Mouse (Mus musculus): ENCODE results near the gene Sema7a. TPM values are rescaled to one million over a fixed set of nuclear protein-coding genes. Genes with fewer than 3 reads are reported as not detected.

The Sema7a gene
- polyA plus RNA-seq, 1 experiment from 2014 or later, result 0.27 TPM

DNA sequence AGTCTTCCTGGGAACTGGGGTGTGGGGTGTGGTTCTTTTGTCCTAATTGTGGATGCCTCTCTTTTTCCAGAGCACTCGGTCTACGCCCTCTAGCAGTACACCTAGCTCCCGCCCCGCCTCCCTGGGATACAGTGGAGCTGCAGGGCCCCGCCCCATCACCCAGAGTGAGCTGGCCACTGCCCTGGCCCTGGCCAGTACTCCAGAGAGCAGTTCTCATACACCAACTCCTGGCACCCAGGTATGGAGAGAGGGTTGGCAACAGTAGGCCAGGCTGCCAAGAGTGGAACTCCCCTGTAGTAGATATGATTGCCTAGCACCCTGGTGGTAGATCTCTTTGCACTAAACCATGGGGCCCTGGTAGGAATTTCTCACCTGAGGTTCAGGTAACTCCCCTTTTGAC lies 17.5 kb upstream of the Sema7a start:
- H3K9me3 ChIP-seq (replicated peaks), result no peaks in the 10 kb centered on the region
- no peaks in the 10 kb centered on the region for H3K27me3 ChIP-seq (ENCODE audit: low read depth, poor library complexity, severe bottlenecking)
- no peak overlapping the region for H3K27ac ChIP-seq (replicated peaks)
- no peaks in the 10 kb centered on the region for H3K4me1 ChIP-seq
- WGBS, result 87% methylated on average over 5 of the region's 5 CpGs
- peaks cover 88% of the 10 kb centered on the region for H3K36me3 ChIP-seq
- H3K4me3 ChIP-seq, result no peak overlapping the region
- DNase-seq (ENCODE audit: low spot score), result no peak

DNA sequence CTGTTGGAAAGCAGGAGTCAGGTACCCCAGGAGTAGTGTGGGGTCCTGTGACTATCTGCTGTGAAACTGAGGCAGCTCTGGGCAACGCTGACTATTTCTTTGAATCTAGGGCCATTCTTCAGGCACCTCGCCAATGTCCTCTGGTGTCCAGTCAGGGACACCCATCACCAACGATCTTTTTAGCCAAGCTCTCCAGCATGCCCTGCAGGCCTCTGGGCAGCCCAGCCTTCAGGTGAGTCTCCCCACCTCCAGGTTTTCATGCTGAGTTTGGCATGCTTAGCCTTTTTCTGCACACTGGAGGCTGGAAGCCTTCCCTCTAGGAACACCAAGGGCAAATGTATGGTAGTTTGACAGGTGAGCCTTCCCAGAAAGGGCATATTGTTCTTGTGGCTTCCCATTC lies 16.9 kb upstream of the Sema7a start:
- Histone ChIP-seq H3K9me3 (replicated peaks) (no peaks in the 10 kb centered on the region), H3K4me3 (no peak overlapping the region), H3K27ac (replicated peaks) (no peak overlapping the region), H3K36me3 (peaks cover 92% of the 10 kb centered on the region), H3K4me1 (no peaks in the 10 kb centered on the region), H3K27me3 (ENCODE audit: low read depth, poor library complexity, severe bottlenecking) (no peaks in the 10 kb centered on the region)
- no peak for DNase-seq (ENCODE audit: low spot score)
- WGBS, result 92% methylated on average over 3 of the region's 3 CpGs

DNA sequence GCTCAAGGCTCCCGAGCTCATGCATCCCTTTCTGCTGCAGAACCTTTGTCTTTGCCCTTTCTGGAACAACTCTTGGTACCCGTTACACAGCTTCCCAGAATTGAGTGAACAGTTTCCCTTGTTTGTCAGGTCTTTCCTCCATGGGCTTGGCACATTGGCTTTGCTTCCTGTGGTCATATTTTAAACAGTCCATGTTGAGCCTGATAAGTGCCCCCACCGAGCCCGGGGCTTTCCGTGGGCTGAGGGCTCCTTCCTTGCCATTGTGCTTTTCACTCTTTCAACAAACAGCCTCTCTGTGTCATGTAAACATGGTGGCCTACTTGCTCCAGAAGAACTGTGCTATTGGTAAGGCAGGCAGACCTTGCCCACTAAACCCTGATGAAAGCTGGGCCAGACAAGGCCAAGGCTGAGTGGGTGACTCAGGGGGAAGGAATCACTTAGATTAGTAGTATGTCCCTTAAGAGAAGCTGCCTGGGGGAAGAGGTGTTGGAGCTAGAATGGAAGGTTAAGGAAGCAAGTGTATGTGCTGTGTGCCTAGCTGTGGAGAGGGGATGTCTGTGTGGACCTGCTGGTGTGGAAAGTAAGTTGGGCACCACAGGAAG lies 8.6 kb upstream of the Sema7a start:
- 85% methylated on average over 5 of the region's 5 CpGs for WGBS
- H3K36me3 ChIP-seq, result peaks cover 42% of the 10 kb centered on the region
- H3K9me3 ChIP-seq (replicated peaks), result no peaks in the 10 kb centered on the region
- no peaks in the 10 kb centered on the region for H3K4me1 ChIP-seq
- DNase-seq (ENCODE audit: low spot score), result no peak
- H3K27me3 ChIP-seq (ENCODE audit: low read depth, poor library complexity, severe bottlenecking), result no peaks in the 10 kb centered on the region
- no peak overlapping the region for H3K4me3 ChIP-seq
- no peak overlapping the region for H3K27ac ChIP-seq (replicated peaks)

DNA sequence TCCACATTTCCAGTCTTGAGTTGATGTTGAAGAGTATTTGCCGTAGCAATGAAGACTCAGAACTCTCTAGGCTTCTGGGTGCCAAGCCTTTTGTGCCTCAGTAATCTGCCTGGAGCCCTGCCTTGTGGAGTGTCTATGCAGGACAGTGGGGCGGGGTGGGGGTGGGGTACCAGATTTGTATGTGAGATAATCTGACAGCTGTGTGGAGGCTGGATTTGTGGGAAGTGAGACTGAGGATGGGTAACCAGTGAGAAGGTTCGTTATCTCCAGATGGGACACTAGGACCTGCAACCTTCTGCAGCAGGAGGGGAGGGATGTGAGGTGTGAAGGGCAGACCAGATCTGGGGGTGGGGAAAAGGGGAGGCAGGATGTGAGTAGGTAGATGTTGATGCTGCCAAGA lies 7.7 kb upstream of the Sema7a start:
- peaks cover 9% of the 10 kb centered on the region for H3K27me3 ChIP-seq (ENCODE audit: low read depth, poor library complexity, severe bottlenecking)
- no peaks in the 10 kb centered on the region for H3K4me1 ChIP-seq
- no peak overlapping the region for H3K27ac ChIP-seq (replicated peaks)
- H3K9me3 ChIP-seq (replicated peaks), result no peaks in the 10 kb centered on the region
- H3K4me3 ChIP-seq, result no peak overlapping the region
- 78% methylated on average over 3 of the region's 3 CpGs for WGBS
- H3K36me3 ChIP-seq, result peaks cover 34% of the 10 kb centered on the region
- DNase-seq (ENCODE audit: low spot score), result no peak

DNA sequence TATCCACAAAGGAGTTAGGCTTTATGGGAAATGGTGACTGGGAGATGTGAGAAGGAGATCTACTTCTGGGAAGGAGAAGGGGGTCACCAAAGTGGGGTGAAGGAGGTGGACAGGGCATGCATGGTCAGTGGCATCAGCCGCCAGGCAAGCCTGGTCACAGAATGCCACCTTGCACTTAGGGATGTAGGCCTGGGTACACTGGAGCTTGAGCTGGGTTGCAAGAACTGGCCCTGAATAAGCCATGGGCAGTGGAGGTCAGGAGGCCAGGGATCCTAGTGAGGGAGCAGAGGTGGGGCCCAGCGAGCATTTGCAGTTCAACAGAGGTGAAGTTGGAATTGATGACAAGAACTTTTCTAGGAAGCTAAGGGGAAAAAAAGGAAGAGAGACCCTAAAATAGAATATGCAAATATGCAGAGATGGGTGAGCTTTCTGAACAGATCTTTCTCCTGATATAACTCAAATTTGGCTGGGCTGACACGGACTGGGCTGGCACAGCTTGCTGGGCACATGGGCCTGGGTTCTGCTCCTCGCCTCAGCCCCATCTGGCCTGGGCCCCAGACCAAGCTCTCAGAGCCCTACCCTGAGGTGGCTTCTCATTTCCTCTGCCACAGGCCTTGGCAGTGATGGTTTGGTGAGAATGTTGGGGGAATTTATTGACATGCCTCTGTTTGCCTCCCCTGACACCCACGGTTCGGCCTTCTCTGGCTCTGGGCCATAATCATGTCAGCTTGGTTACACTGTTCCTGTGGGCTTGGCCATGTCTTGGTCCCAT lies 6.9 kb upstream of the Sema7a start:
- DNase-seq (ENCODE audit: low spot score), result no peak
- H3K4me1 ChIP-seq, result no peaks in the 10 kb centered on the region
- no peak overlapping the region for H3K4me3 ChIP-seq
- WGBS, result 92% methylated on average over 6 of the region's 6 CpGs
- no peak overlapping the region for H3K27ac ChIP-seq (replicated peaks)
- H3K9me3 ChIP-seq (replicated peaks), result no peaks in the 10 kb centered on the region
- peaks cover 16% of the 10 kb centered on the region for H3K27me3 ChIP-seq (ENCODE audit: low read depth, poor library complexity, severe bottlenecking)
- H3K36me3 ChIP-seq, result peaks cover 26% of the 10 kb centered on the region

DNA sequence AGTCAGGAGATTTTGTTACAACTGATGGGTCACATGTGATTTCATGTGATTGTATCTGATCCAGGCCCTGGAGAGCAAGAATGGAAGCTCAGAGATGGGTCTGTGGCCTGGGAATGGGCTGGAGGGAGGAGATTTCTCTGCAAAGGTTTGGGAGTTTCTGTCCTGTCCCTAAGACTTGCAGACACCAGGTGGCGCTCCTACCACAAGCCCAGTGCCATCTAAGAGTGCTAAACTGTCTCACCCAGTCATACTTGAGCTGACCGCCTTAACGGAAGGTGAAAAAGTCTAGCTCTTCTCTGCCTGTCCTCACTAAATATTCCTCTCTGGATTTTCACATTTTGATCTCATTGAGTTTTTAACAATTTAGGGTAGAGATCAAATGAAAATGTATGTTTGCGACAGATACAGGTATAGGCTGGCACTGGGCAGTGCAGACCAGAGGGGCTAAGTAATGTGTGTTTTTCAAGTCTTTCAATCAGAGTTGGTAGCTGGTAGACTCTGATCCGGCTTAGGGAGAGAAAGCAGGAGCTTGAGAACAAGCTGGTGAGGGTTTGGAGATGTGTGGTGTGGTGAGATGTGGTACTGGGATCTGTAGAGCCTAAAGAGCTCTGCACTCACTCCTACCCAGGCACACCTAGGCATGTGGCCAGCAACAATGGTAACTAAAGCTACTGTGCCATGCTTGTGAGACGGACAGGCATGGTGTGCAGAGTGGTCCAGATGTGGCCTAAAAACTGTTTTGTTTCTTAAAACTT lies 4.1 kb upstream of the Sema7a start:
- Histone ChIP-seq H3K36me3 (no peaks in the 10 kb centered on the region), H3K27me3 (ENCODE audit: low read depth, poor library complexity, severe bottlenecking) (peaks cover 45% of the 10 kb centered on the region), H3K9me3 (replicated peaks) (no peaks in the 10 kb centered on the region), H3K4me1 (peaks cover 20% of the 10 kb centered on the region), H3K4me3 (no peak overlapping the region), H3K27ac (replicated peaks) (no peak overlapping the region)
- peak; percentile 75 for DNase-seq (ENCODE audit: low spot score)
- 38% methylated on average over 6 of the region's 6 CpGs for WGBS

DNA sequence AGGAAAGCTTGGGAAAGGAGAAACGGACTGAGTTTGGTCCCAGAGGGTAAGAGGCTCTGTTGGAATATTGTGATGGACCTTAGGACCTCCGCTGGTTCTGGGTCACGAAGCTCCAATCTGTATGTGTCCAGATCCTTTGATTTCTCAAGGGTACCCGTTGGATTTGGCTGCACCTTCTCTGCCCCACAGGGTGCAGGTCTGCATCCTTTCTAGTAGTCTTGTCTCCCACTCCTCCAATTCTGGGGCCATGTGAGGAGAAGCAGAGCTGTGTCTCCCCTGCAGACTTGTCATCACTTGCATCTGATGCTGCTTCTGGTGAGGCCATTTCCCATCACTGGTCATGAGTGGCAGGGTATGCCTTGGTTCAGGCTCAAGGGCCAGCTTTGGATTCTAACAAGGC lies 2.7 kb upstream of the Sema7a start:
- Histone ChIP-seq H3K36me3 (no peaks in the 10 kb centered on the region), H3K4me3 (no peak overlapping the region), H3K4me1 (peaks cover 25% of the 10 kb centered on the region), H3K27ac (replicated peaks) (no peak overlapping the region), H3K27me3 (ENCODE audit: low read depth, poor library complexity, severe bottlenecking) (peaks cover 58% of the 10 kb centered on the region), H3K9me3 (replicated peaks) (no peaks in the 10 kb centered on the region)
- WGBS, result 77% methylated on average over 4 of the region's 4 CpGs
- DNase-seq (ENCODE audit: low spot score), result no peak

DNA sequence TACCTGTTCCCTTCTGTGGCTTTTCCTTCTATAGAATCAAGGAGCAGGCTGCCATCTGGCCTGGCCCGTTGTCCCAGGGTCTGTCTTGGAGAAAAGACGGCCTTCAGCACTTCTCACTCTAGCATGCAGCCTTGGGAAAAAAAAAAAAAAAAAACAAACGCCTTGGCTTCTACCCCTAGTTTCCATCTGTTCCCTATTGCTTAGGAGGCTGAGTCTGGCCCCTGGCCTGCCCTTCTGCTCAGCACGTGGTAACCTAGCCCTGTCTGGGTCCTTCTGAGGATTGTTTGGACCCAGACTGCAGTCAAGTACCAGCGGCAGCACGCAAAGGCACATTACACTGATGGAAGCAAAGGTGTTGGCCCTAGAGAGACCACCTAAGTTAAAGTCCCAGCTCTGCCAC lies 2.3 kb upstream of the Sema7a start:
- 62% methylated on average over 6 of the region's 6 CpGs for WGBS
- Histone ChIP-seq H3K27me3 (ENCODE audit: low read depth, poor library complexity, severe bottlenecking) (peaks cover 63% of the 10 kb centered on the region), H3K4me3 (no peak overlapping the region), H3K9me3 (replicated peaks) (no peaks in the 10 kb centered on the region), H3K36me3 (no peaks in the 10 kb centered on the region), H3K4me1 (peaks cover 25% of the 10 kb centered on the region), H3K27ac (replicated peaks) (no peak overlapping the region)
- DNase-seq (ENCODE audit: low spot score), result peak; percentile 11

DNA sequence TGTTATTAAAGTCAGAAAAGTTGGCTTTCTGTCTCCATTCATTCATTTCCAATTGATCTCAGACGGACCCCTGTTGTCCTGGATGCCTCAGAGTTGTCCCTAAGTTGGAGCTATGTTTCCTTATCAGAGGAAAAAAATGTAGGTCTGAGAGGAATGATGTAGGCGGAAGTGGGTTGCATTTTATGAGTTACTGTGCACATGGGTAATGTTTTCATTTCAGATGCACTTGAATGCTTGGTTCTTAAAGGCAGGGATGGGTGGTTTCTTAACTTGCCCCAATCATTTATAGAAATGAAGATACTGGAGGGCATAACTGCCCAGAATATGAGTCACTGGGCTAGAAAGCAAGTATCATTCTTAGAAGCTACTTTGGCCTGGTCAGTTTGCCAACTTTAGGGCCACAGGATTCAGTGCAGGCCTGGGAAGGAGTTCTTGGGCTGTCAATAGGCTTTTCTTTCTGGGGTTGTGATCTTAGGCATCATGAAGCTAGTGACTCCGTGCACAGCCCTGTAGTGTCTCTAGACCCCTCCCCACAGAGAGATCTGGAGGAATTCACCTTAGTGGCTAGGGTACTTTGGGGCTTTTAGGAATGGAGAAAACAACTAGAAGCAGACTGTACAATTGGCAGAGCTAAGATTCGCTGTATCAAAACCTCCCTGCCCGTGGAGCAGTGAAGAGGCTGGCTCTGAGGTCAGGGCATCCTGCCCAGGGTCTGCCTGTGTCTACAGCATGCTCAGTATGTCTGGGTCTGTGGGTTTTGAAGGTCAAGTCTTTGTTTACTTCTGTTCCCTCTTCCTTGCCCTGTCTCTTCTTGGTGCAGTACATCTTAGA lies 1.5 kb upstream of the Sema7a start:
- Histone ChIP-seq H3K4me3 (no peak overlapping the region), H3K27ac (replicated peaks) (no peak overlapping the region), H3K36me3 (no peaks in the 10 kb centered on the region), H3K9me3 (replicated peaks) (no peaks in the 10 kb centered on the region), H3K4me1 (peaks cover 25% of the 10 kb centered on the region), H3K27me3 (ENCODE audit: low read depth, poor library complexity, severe bottlenecking) (peaks cover 71% of the 10 kb centered on the region)
- no peak for DNase-seq (ENCODE audit: low spot score)
- 80% methylated on average over 5 of the region's 5 CpGs for WGBS

DNA sequence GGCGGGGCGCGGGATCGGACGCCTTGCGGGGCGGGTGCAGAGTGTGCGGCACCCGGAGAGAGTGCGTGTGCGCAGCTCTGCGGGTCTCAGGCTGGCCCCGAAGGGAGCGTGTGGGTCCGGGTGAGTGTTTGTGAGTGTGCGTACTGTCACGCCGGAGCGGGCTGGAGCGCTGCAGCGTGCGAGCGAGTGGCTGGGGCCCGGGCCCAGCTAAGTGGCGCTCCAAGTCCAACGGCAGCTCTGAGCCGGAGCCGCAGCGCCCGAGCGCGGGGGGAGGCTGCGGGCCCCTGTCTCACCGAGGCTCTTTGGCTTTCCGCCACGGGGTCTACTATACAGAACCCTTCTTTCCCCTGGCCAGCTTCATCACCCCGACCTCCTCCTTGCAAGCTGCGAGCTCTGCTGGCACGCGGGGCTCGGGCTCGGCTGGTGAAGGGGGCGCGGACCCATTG lies 460 bp downstream of the Sema7a start:
- peak overlapping the region; percentile 85 for H3K27ac ChIP-seq (replicated peaks)
- WGBS, result 0% methylated on average over 44 of the region's 44 CpGs
- no peaks in the 10 kb centered on the region for H3K9me3 ChIP-seq (replicated peaks)
- H3K27me3 ChIP-seq (ENCODE audit: low read depth, poor library complexity, severe bottlenecking), result peaks cover 89% of the 10 kb centered on the region
- DNase-seq (ENCODE audit: low spot score), result no peak
- peaks cover 33% of the 10 kb centered on the region for H3K4me1 ChIP-seq
- H3K4me3 ChIP-seq, result peak overlapping the region; percentile 88
- H3K36me3 ChIP-seq, result no peaks in the 10 kb centered on the region

DNA sequence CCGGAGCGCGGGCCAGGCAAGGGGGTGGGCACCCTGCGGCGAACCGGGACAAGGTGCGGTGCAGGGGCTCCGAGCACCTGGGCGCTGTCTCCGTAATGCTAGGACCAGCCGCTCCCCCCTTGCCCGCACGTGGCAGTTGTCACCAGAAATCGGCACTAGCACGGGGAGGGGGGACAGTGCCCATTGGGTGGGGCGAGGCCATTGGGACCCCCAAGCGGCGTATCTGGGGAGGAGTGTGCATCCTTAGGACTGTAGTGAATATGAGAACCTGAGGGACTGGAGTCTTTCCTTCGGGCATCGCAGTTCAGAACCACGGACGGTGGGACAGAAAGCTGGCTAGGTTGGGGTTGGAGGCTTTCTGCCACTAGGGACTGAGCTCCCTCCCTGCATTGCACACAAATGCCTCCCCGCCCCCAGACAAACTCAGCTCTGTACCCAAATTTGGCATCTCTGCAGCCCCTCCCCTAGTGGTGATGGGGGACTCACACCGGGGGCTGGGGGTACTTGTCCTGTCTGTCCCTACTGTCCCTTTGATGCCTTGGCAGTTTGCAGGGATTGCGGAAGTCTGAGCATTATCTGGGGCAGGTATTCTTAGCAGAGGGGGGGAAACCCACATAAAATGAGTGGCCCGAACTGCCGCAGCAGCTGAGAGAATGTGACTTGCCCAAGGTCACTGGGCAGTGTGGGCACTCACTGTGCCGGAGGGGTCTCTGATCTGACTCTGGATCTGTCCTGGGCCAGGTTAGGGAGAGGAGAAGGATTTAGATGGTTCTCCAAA lies 1.1 kb downstream of the Sema7a start:
- peaks cover 40% of the 10 kb centered on the region for H3K4me1 ChIP-seq

DNA sequence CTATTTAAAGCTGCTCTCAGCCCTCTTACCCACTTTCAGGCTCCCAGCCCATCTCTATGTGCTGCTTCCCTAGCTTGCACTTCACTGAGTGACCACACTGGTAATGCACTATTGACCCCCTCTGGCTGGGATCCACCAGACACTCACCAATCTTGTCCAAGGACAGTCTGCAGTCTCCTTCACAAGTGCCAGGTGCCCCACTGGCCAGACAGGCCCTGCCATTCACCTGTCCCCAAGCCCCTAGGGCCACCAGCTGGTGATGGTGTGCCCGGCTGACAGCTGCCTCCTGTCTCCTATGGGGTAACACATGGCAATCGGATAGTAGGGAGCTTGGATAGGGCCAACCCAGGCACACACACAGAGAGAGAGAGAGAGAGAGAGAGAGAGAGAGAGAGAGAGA lies 2.1 kb downstream of the Sema7a start:
- no peaks in the 10 kb centered on the region for H3K9me3 ChIP-seq (replicated peaks)
- 70% methylated on average over 2 of the region's 2 CpGs for WGBS
- H3K36me3 ChIP-seq, result no peaks in the 10 kb centered on the region
- peaks cover 99% of the 10 kb centered on the region for H3K27me3 ChIP-seq (ENCODE audit: low read depth, poor library complexity, severe bottlenecking)
- peaks cover 44% of the 10 kb centered on the region for H3K4me1 ChIP-seq
- DNase-seq (ENCODE audit: low spot score), result no peak
- H3K27ac ChIP-seq (replicated peaks), result no peak overlapping the region
- no peak overlapping the region for H3K4me3 ChIP-seq

More for the DNA sequence above, 1.1 kb downstream of the Sema7a start:
- Histone ChIP-seq H3K9me3 (replicated peaks) (no peaks in the 10 kb centered on the region), H3K27ac (replicated peaks) (peak overlapping the region; percentile 85), H3K27me3 (ENCODE audit: low read depth, poor library complexity, severe bottlenecking) (peaks cover 95% of the 10 kb centered on the region), H3K4me3 (peak overlapping the region; percentile 88), H3K36me3 (no peaks in the 10 kb centered on the region)
- WGBS, result 9% methylated on average over 28 of the region's 28 CpGs
- peak; percentile 38 for DNase-seq (ENCODE audit: low spot score)

Measured in midbrain, embryonic 10.5 days (tissue).